ENCODE assay signal across 9 mouse cellular contexts in the genomic region with DNA sequence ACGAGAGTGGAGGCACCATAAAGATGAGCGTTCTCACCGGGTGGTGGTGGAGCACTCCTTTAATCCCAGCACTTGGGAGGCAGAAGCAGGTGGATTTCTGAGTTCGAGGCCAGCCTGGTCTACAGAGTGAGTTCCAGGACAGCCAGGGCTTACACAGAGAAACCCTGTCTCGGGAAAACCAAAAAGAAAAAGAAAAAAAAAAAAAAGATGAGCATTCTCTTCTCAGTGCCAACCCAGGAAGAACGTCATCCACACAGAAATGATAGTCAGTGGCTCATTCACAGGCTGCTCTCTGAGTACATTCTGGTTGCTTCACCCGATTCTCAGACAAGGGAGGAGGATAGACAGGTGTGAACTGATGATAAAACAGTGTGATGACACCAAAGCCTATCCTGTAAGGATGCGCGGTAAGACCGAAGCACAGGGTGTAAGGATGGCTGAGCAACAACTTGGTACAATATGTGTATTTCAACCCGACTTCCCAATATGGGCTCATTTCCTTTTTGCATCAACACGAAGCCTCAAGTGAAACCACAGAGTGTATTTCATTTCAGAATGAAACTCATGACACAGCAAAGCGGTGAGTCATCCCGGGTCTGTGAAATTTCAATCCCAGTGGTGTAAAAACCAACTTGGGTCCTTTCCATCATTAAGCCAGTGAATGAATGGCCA.
DNase-seq lines count a peak whose midpoint lies in the region; ATAC-seq and TF ChIP-seq lines count a peak whose summit lies in the region.
"Had no signal": no experiment of that assay in that cellular context is flagged by ENCODE, and none has a peak within 500 bp of the region (broad histone marks: within the 10 kb centered on the region; RNA-seq: fewer than 3 reads in every experiment).

No protein-coding gene starts in this region.

- DNase-seq in liver, adult 2 months (ENCODE audit: extremely low read depth, low read depth, low spot score): peak; percentile 37
- DNase-seq in liver, embryonic 11.5 days (ENCODE audit: low spot score): no peak
- DNase-seq in T-cell, adult 2 months (ENCODE audit: low spot score): peak; percentile 64
- DNase-seq: gastrocnemius, postnatal 10 days had no signal

- H3K36me3 ChIP-seq in liver, adult 2 months (ENCODE audit: control insufficient read depth, insufficient read depth, low read length): no peaks in the 10 kb centered on the region
- H3K36me3 ChIP-seq in liver, embryonic 11.5 days (ENCODE audit: control insufficient read depth, insufficient read depth, low read length): no peaks in the 10 kb centered on the region
- no peaks in the 10 kb centered on the region for H3K36me3 ChIP-seq in C2C12 (ENCODE audit: control insufficient read depth, insufficient read depth)
- H3K36me3 ChIP-seq in megakaryocyte, embryonic 14.5 days (replicated peaks; ENCODE audit: low read length): no peaks in the 10 kb centered on the region
- H3K36me3 ChIP-seq in midbrain, embryonic 16.5 days (ENCODE audit: control insufficient read depth, insufficient read depth, low read length): no peaks in the 10 kb centered on the region

- no peak for TF ChIP-seq CTCF in liver, adult 2 months (IDR thresholded peaks at IDR 0.05; ENCODE audit: low read depth, low read length)
- no peak for TF ChIP-seq CTCF in C2C12 (IDR thresholded peaks at IDR 0.05; ENCODE audit: control insufficient read depth, insufficient read depth, insufficient read length)

- H3K27ac ChIP-seq in liver, adult 2 months (replicated peaks; ENCODE audit: insufficient read depth, low read depth, low read length): peak overlapping the region; percentile 48; the same call in 1 of the 2 replicates
- H3K27ac ChIP-seq in liver, embryonic 11.5 days (ENCODE audit: low read depth, low read length): no peak overlapping the region
- no peak overlapping the region for H3K27ac ChIP-seq in midbrain, embryonic 16.5 days (ENCODE audit: low read length)

- H3K4me2 ChIP-seq in liver, embryonic 11.5 days: no peak overlapping the region
- no peak overlapping the region for H3K4me2 ChIP-seq in midbrain, embryonic 16.5 days (ENCODE audit: low read length)

- no peak overlapping the region for H3K4me3 ChIP-seq in liver, adult 2 months (ENCODE audit: insufficient read depth, low read depth, low read length)
- H3K4me3 ChIP-seq in liver, embryonic 11.5 days (ENCODE audit: low read depth, low read length): no peak overlapping the region
- H3K4me3 ChIP-seq in C2C12 (ENCODE audit: insufficient read depth, poor library complexity, severe bottlenecking): no peak overlapping the region
- peak overlapping the region; percentile 90 for H3K4me3 ChIP-seq in megakaryocyte, embryonic 14.5 days (replicated peaks)
- no peak overlapping the region for H3K4me3 ChIP-seq in midbrain, embryonic 16.5 days (ENCODE audit: low read depth, low read length)

- no peaks in the 10 kb centered on the region for H3K27me3 ChIP-seq in liver, adult 2 months (ENCODE audit: control insufficient read depth, insufficient read depth, low read length)
- no peaks in the 10 kb centered on the region for H3K27me3 ChIP-seq in liver, embryonic 11.5 days (replicated peaks; ENCODE audit: control insufficient read depth, insufficient read depth, low read length)
- no peaks in the 10 kb centered on the region for H3K27me3 ChIP-seq in C2C12 (ENCODE audit: control insufficient read depth, insufficient read depth, insufficient read length)
- H3K27me3 ChIP-seq in megakaryocyte, embryonic 14.5 days (replicated peaks): no peaks in the 10 kb centered on the region
- no peaks in the 10 kb centered on the region for H3K27me3 ChIP-seq in midbrain, embryonic 16.5 days (ENCODE audit: control insufficient read depth, insufficient read depth, low read depth, low read length)

- no peaks in the 10 kb centered on the region for H3K9me3 ChIP-seq in liver, embryonic 11.5 days (ENCODE audit: control insufficient read depth, low read length)
- H3K9me3 ChIP-seq in megakaryocyte, embryonic 14.5 days: no peaks in the 10 kb centered on the region
- H3K9me3 ChIP-seq in midbrain, embryonic 16.5 days (replicated peaks; ENCODE audit: control insufficient read depth, low read length, poor library complexity, severe bottlenecking): no peaks in the 10 kb centered on the region

- no peak overlapping the region for H3K9ac ChIP-seq in liver, adult 2 months (ENCODE audit: low read depth, low read length)
- no peak overlapping the region for H3K9ac ChIP-seq in liver, embryonic 11.5 days (ENCODE audit: low read depth, low read length)
- no peak overlapping the region for H3K9ac ChIP-seq in midbrain, embryonic 16.5 days (ENCODE audit: low read depth, low read length)

- H3K79me3 ChIP-seq in C2C12 (ENCODE audit: low read depth): no peaks in the 10 kb centered on the region

- no peaks in the 10 kb centered on the region for H3K4me1 ChIP-seq in liver, adult 2 months (ENCODE audit: control insufficient read depth, insufficient read depth, low read length)
- H3K4me1 ChIP-seq in liver, embryonic 11.5 days (replicated peaks; ENCODE audit: control insufficient read depth, insufficient read depth, low read length): no peaks in the 10 kb centered on the region
- peaks cover 33% of the 10 kb centered on the region for H3K4me1 ChIP-seq in megakaryocyte, embryonic 14.5 days
- no peaks in the 10 kb centered on the region for H3K4me1 ChIP-seq in midbrain, embryonic 16.5 days (ENCODE audit: control insufficient read depth, insufficient read depth, low read length)

- WGBS in liver, adult 2 months: 82% methylated on average over 14 of the region's 14 CpGs
- WGBS in liver, embryonic 11.5 days: 74% methylated on average over 14 of the region's 14 CpGs
- WGBS in midbrain, embryonic 16.5 days: 90% methylated on average over 14 of the region's 14 CpGs

- H3K79me2 ChIP-seq in liver, adult 2 months (ENCODE audit: control insufficient read depth, insufficient read depth, low read length): no peaks in the 10 kb centered on the region
- no peaks in the 10 kb centered on the region for H3K79me2 ChIP-seq in C2C12 (ENCODE audit: control insufficient read depth, insufficient read depth)

- no peak overlapping the region for H3ac ChIP-seq in C2C12 (ENCODE audit: control insufficient read depth, insufficient read length, low read depth)

- TF ChIP-seq POLR2A in liver, adult 2 months (IDR thresholded peaks at IDR 0.05; ENCODE audit: extremely low read depth, insufficient read depth, low read length): no peak

- no peak for ATAC-seq in liver, embryonic 11.5 days (replicated peaks; ENCODE audit: low FRiP score)
- no peak for ATAC-seq in erythroid progenitor cell, adult 5-6 weeks (replicated peaks; ENCODE audit: low FRiP score, poor library complexity, severe bottlenecking)
- no peak for ATAC-seq in midbrain, embryonic 16.5 days
- ATAC-seq: intestine, embryonic 16.5 days had no signal

TF ChIP-seq in C2C12, 6 proteins besides CTCF, POLR2A, EP300 and RAD21:
- no peak for TF ChIP-seq USF1 (IDR thresholded peaks at IDR 0.05; ENCODE audit: low read depth)
- TF ChIP-seq CEBPB (IDR thresholded peaks at IDR 0.05; ENCODE audit: low read depth): peak; percentile 23
- no peak for TF ChIP-seq MYOG (IDR thresholded peaks at IDR 0.05; ENCODE audit: control insufficient read depth, extremely low read depth, insufficient read length)
- TF ChIP-seq FOSL1 (IDR thresholded peaks at IDR 0.05; ENCODE audit: insufficient read depth, low read length, poor library complexity, severe bottlenecking): peak; percentile 62
- TF ChIP-seq MYOD1 (IDR thresholded peaks at IDR 0.05; ENCODE audit: control insufficient read depth, insufficient read length, low read depth): peak; percentile 43
- no peak for TF ChIP-seq MAX (IDR thresholded peaks at IDR 0.05)
